Mouse (Mus musculus): ENCODE data around the gene Tmco5. TPM values are rescaled to one million over a fixed set of nuclear protein-coding genes. Genes with fewer than 3 reads are reported as not detected.

Gene Tmco5
- polyA plus RNA-seq (2011; ENCODE audit: insufficient read length, low read depth, missing spikeins): not detected in 2 replicates

DNA sequence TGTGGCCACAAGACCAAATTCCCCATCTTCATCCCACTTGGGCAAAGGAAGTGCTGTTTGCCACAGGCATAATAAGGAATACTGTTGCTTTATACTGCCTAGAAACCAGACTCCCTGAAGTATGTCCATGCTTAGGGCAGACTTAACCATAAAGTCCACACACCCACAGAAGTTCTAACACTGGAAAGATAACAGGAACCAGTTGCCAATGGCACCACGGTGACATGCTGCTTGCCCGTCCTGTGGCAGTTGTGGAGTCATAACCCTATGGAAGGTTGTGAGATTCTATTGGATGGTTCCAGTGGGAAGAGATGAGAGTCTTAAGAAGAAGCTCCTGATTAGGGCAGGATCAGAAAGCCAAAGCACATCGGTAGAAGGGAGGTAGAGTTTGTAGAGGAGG, at the start of gene Tmco5:
Gene Tmco5, plus strand, starts transcription at position 301 of the 400 bp plus-strand sequence.
- no peak within 1 kb of the TSS for H3K4me3 ChIP-seq (ENCODE audit: insufficient read depth, low read length)
- no peak within 1 kb of the TSS for H3K27ac ChIP-seq (ENCODE audit: insufficient read depth, low read length)
- TF ChIP-seq CTCF (IDR thresholded peaks at IDR 0.05; ENCODE audit: borderline replicate concordance, insufficient read depth, low read length) (no peak), POLR2A (IDR thresholded peaks at IDR 0.05; ENCODE audit: low read depth, low read length) (no peak)
- H3K4me1 ChIP-seq (ENCODE audit: control insufficient read depth, insufficient read depth, low read length): no peaks in the 10 kb centered on the region

DNA sequence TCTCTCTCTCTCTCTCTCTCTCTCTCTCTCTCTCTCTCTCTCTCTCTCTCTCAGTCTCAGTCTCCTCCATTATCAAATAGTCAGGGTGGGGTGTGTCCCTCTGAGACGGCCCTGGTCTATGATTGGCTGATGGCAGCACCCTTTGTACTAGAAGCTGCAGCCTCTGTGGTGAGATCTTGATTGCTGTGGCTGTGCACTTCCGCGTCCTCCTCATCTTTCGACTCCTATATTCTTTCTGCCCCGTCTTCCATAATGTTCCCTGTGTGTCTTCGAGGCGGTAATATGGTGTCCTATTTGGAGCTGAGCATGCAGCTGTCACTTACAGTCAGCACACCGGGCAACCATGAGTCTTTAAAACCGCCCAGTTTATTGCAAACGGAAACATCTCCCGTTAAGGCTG, 46.6 kb upstream of the Tmco5 start:
- TF ChIP-seq POLR2A (IDR thresholded peaks at IDR 0.05; ENCODE audit: low read depth, low read length): no peak
- no peak for TF ChIP-seq CTCF (IDR thresholded peaks at IDR 0.05; ENCODE audit: borderline replicate concordance, insufficient read depth, low read length)
- Histone ChIP-seq H3K4me3 (ENCODE audit: insufficient read depth, low read length) (no peak overlapping the region), H3K4me1 (ENCODE audit: control insufficient read depth, insufficient read depth, low read length) (peaks cover 9% of the 10 kb centered on the region), H3K27ac (ENCODE audit: insufficient read depth, low read length) (no peak overlapping the region)

DNA sequence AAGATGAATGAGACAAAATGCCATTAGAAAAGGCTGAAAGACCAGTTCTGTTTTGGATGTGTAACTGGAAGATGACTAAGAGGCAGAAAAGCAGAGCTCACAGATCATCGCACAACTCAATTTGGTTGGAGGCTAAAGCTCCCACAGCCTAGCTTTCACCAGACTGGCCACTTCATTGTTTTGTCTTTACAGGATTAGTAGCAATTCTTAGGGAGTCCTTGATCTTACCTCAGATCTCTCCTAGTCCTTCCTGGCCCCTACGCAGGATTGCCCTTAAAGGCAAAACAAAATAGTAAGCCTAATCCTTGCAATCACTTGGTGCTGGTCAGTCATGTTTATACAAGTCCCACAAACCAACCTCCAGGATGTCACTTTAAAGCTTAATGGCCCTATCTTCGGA, 40.7 kb upstream of the Tmco5 start:
- Histone ChIP-seq H3K4me3 (ENCODE audit: insufficient read depth, low read length) (no peak overlapping the region), H3K27ac (ENCODE audit: insufficient read depth, low read length) (no peak overlapping the region), H3K4me1 (ENCODE audit: control insufficient read depth, insufficient read depth, low read length) (peaks cover 2% of the 10 kb centered on the region; the same call in 1 of the 2 replicates)
- no peak for TF ChIP-seq CTCF (IDR thresholded peaks at IDR 0.05; ENCODE audit: borderline replicate concordance, insufficient read depth, low read length)
- no peak for TF ChIP-seq POLR2A (IDR thresholded peaks at IDR 0.05; ENCODE audit: low read depth, low read length)

DNA sequence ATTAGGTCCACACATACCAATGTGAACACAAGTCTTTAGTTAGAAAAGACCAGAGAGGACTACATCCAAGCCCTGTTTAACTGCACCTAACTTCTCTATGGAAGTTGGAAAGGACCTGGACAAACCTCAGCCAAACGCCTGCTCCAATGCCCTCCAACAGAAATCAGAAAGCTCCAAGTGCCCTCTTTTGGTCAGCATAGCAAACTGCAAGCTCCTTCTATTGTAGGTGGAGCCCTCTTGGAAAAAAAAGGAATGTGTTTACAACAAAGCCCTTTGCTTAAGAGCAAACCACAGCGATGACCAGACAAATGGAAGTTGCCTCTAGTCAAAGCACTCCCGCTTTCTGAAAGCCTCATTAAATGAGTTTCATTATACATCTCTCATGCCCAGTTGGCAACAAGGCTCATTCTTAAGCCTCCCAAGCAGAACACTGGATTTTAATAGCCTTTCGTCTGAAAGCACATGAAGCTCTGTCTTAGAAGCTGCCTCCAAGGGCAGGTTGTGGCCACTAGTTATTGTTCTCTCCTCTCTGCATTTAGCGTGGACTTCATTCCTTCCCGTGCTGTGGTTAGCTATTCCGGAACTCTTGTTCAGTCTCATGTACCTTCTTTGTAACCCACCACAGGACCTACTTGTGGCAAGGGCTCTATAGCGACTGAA, 39.8 kb upstream of the Tmco5 start:
- TF ChIP-seq CTCF (IDR thresholded peaks at IDR 0.05; ENCODE audit: borderline replicate concordance, insufficient read depth, low read length): no peak
- no peak for TF ChIP-seq POLR2A (IDR thresholded peaks at IDR 0.05; ENCODE audit: low read depth, low read length)
- no peak overlapping the region for H3K4me3 ChIP-seq (ENCODE audit: insufficient read depth, low read length)
- H3K4me1 ChIP-seq (ENCODE audit: control insufficient read depth, insufficient read depth, low read length): peaks cover 2% of the 10 kb centered on the region; the same call in 1 of the 2 replicates
- H3K27ac ChIP-seq (ENCODE audit: insufficient read depth, low read length): no peak overlapping the region

DNA sequence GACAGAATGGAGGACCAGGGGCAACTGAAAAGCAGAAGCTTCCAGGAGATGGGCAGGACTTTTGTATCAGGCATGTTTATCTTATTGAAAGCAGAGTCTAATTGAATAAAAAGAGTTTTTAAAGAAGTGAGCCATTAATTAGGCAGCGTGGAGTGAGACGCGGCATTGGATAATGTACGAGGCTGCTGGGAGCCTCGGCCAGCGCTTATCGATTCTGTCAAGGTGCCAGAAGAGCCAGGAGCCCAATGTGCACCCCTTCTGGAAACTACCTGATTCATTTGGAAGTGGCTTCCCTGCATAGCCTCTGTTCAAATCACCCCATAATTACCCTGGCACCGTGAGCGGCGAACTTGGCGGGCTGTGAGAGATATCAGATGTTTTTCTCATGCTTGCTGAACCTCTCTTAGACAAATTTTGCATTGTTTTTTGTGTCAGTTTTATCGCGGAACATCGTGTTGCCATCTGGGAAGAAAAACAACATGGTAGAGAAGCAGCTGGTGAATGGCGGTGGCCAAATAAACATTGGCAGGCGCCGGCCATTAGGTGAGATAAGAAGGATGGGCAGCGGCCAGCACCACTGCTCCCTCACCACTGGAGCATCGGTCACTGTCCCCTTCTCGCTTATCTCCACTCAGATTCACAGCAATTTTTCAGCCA, 28.4 kb upstream of the Tmco5 start:
- TF ChIP-seq POLR2A (IDR thresholded peaks at IDR 0.05; ENCODE audit: low read depth, low read length) (no peak), CTCF (IDR thresholded peaks at IDR 0.05; ENCODE audit: borderline replicate concordance, insufficient read depth, low read length) (no peak)
- no peak overlapping the region for H3K4me3 ChIP-seq (ENCODE audit: insufficient read depth, low read length)
- H3K4me1 ChIP-seq (ENCODE audit: control insufficient read depth, insufficient read depth, low read length): 0 out of 2 replicates have a peak, but pooled peaks cover 4% of the 10 kb centered on the region
- no peak overlapping the region for H3K27ac ChIP-seq (ENCODE audit: insufficient read depth, low read length)

DNA sequence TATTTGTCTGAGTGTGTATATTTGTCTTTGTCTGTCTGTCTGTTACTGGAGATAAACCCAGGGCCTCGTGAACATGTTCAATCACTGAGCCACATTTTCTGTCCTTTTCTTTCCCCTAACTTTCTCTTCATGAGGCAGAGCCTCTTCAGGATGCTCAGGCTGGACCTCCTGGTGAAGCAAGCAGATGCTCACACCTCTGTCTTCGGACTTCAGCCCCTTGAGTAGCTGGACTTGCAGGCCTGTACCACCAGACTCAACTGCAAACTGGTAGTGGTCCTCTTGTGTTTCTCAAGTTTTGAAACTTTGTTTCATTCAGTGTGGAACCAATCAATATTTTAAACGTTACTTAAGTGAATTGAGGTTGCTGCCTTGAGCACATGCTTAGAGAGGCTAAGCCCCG, 27.1 kb upstream of the Tmco5 start:
- no peak for TF ChIP-seq POLR2A (IDR thresholded peaks at IDR 0.05; ENCODE audit: low read depth, low read length)
- Histone ChIP-seq H3K4me3 (ENCODE audit: insufficient read depth, low read length) (no peak overlapping the region), H3K4me1 (ENCODE audit: control insufficient read depth, insufficient read depth, low read length) (no peaks in the 10 kb centered on the region), H3K27ac (ENCODE audit: insufficient read depth, low read length) (no peak overlapping the region)

DNA sequence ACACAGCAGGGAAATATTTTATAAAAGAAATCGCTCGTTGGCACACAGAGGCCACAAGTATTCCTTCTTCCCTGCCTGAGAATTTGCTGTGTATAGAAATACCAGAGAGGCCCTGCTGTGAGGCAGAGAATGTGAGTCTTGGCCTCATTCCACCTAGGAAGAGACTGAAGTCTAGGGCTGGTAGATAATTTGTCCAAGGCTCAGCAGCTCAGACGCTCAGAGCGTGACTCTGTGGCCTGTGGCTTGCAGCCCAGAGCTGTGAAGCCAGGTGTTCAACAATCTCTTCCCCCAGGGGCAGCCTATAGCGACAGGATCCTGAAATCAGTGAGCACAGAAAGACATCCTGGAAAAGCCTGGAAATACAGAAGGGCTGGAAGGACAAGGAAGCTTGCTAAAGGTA, 26.2 kb upstream of the Tmco5 start:
- Histone ChIP-seq H3K4me3 (ENCODE audit: insufficient read depth, low read length) (no peak overlapping the region), H3K27ac (ENCODE audit: insufficient read depth, low read length) (no peak overlapping the region), H3K4me1 (ENCODE audit: control insufficient read depth, insufficient read depth, low read length) (no peaks in the 10 kb centered on the region)
- TF ChIP-seq POLR2A (IDR thresholded peaks at IDR 0.05; ENCODE audit: low read depth, low read length) (no peak), CTCF (IDR thresholded peaks at IDR 0.05; ENCODE audit: borderline replicate concordance, insufficient read depth, low read length) (no peak)

DNA sequence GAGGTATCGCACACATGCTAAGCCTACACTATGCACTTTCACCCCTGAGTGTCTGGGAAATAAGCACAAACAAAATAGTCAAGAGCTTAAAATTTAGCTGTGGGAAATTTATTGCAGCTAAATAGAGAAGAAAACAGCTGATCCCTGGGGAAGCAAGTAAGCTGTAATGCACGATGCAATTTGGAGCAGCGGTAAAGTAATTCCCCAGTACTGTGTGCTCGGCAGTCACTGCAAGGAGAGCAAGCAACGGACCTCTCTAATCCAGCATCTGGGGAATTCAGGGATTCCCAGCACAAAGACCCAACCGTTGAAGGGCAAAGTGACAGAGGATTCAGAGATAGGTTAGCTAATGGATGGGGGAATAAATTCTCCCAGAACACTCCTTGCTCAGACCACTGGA, 19.8 kb upstream of the Tmco5 start:
- no peak overlapping the region for H3K27ac ChIP-seq (ENCODE audit: insufficient read depth, low read length)
- TF ChIP-seq CTCF (IDR thresholded peaks at IDR 0.05; ENCODE audit: borderline replicate concordance, insufficient read depth, low read length): no peak
- TF ChIP-seq POLR2A (IDR thresholded peaks at IDR 0.05; ENCODE audit: low read depth, low read length): no peak
- H3K4me1 ChIP-seq (ENCODE audit: control insufficient read depth, insufficient read depth, low read length): no peaks in the 10 kb centered on the region
- H3K4me3 ChIP-seq (ENCODE audit: insufficient read depth, low read length): no peak overlapping the region

DNA sequence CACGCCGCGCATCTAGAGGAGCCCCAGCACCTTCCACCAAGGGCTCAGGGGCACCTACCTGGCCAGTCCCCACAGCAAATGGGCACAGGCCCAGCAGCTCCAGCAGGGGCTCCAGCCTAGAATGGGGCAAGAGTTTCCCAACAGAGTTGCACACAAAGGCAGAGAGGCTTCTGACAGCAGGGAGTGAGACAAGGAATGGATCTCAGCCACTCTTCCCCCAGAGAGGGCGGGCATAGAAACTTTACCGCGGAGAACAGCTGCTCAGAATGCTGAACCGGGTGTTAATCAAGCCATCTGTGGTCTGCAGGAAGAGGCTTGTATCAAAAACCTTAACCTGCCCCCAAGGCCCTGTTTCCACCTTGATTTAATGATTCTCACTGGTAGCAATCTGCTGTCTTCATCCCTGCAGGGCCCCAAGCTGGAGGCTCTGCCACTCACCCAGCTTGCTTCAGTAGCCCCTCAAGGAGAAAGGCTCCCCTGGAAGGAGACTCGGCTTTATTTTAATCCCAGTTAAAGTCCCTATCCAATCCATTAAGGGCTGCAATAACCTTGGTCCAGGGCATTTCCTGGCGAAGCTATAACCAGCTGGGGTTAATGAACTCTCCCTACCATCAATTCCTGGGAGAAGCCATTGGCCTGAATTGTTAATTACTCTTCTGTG, 1.4 kb upstream of the Tmco5 start:
- Histone ChIP-seq H3K4me3 (ENCODE audit: insufficient read depth, low read length) (no peak overlapping the region), H3K4me1 (ENCODE audit: control insufficient read depth, insufficient read depth, low read length) (no peaks in the 10 kb centered on the region), H3K27ac (ENCODE audit: insufficient read depth, low read length) (no peak overlapping the region)
- TF ChIP-seq CTCF (IDR thresholded peaks at IDR 0.05; ENCODE audit: borderline replicate concordance, insufficient read depth, low read length) (no peak), POLR2A (IDR thresholded peaks at IDR 0.05; ENCODE audit: low read depth, low read length) (no peak)

DNA sequence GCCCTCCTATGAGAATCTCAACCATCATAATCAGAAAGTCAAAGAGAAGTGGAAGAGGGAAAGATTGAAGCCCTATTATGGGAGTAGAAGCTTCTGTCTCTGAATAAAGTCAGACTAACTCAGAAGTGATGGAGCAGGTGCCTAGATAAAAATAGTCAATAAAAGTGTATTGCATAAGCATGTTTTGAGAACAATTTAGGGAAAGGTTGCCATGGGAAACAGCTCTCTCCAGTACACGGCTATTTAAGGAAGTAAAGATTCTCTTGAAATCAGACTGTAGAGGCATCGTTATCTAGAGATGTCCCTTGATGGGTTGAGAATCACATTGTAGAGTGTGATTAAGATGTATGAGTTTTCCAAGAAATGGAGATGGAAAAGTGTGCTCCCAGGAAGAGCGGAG, 1.2 kb downstream of the Tmco5 start:
- H3K27ac ChIP-seq (ENCODE audit: insufficient read depth, low read length): no peak overlapping the region

More for the DNA sequence above, 1.2 kb downstream of the Tmco5 start:
- TF ChIP-seq POLR2A (IDR thresholded peaks at IDR 0.05; ENCODE audit: low read depth, low read length) (no peak), CTCF (IDR thresholded peaks at IDR 0.05; ENCODE audit: borderline replicate concordance, insufficient read depth, low read length) (no peak)
- no peak overlapping the region for H3K4me3 ChIP-seq (ENCODE audit: insufficient read depth, low read length)
- H3K4me1 ChIP-seq (ENCODE audit: control insufficient read depth, insufficient read depth, low read length): no peaks in the 10 kb centered on the region

All from embryonic fibroblast, embryonic 13.5 days (primary cell).